29 mouse cellular contexts compared by ENCODE assay signal in the genomic region with DNA sequence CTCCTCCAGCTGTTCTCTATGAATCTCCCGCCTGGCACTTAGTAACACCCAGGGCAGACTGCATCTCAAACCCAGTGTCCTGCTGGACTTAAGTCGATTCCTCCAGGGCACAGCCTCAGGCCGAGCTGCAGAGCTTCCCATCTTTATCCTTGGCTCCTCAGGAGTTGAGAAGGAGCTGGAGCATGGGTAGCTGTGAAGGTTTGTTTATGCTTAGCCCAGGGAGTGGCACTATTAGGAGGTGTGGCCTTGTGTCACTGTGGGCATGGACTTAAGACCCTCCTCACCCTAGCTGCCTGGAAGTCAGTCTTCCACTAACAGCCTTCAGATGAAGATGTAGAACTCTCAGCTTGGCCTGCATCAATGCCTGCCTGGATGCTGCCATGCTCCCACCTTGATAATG.
"Had no signal": no experiment of that assay in that cellular context is flagged by ENCODE, and none has a peak within 500 bp of the region (broad histone marks: within the 10 kb centered on the region; RNA-seq: fewer than 3 reads in every experiment).

No protein-coding gene starts in this region.

- H3K27me3 ChIP-seq: heart, embryonic 12.5 days; heart, embryonic 13.5 days; heart, embryonic 15.5 days; hindbrain, embryonic 12.5 days; hindbrain, embryonic 13.5 days; hindbrain, embryonic 15.5 days; intestine, embryonic 15.5 days; kidney, embryonic 15.5 days had no signal

- H3K4me3 ChIP-seq: heart, embryonic 12.5 days; heart, embryonic 13.5 days; heart, embryonic 15.5 days; hindbrain, embryonic 10.5 days; hindbrain, embryonic 12.5 days; hindbrain, embryonic 13.5 days; hindbrain, embryonic 15.5 days; intestine, embryonic 15.5 days; kidney, embryonic 15.5 days; layer of hippocampus, adult 2 months; left cerebral cortex, adult 2 months had no signal

- H3K4me1 ChIP-seq: heart, embryonic 12.5 days; heart, embryonic 13.5 days; heart, embryonic 15.5 days; hindbrain, embryonic 10.5 days; hindbrain, embryonic 12.5 days; hindbrain, embryonic 13.5 days; hindbrain, embryonic 15.5 days; intestine, embryonic 15.5 days; kidney, embryonic 15.5 days had no signal

- H3K36me3 ChIP-seq: heart, embryonic 12.5 days; heart, embryonic 13.5 days; heart, embryonic 15.5 days; hindbrain, embryonic 10.5 days; hindbrain, embryonic 12.5 days; hindbrain, embryonic 13.5 days; hindbrain, embryonic 15.5 days; intestine, embryonic 15.5 days; kidney, embryonic 15.5 days had no signal

- H3K27ac ChIP-seq: heart, embryonic 13.5 days; heart, embryonic 15.5 days; hindbrain, embryonic 10.5 days; hindbrain, embryonic 12.5 days; hindbrain, embryonic 13.5 days; hindbrain, embryonic 14.5 days; hindbrain, embryonic 15.5 days; hindbrain, postnatal 0 days; intestine, embryonic 15.5 days; kidney, embryonic 15.5 days; kidney, postnatal 0 days; layer of hippocampus, adult 2 months; left cerebral cortex, adult 2 months had no signal

- DNase-seq: heart, postnatal 14 days; heart, postnatal 36 days; heart, postnatal 4 days; kidney, adult 11 months; kidney, adult 18-20 months; kidney, adult 2 months; kidney, adult 8-10 months; kidney, adult 9 months; kidney, postnatal 10 days; kidney, postnatal 14 days; kidney, postnatal 25 days; kidney, postnatal 36 days; kidney, postnatal 4 days; layer of hippocampus, adult 9-11 months; layer of hippocampus, postnatal 36 days had no signal

- H3K9me3 ChIP-seq: heart, embryonic 12.5 days; heart, embryonic 15.5 days; hindbrain, embryonic 10.5 days; hindbrain, embryonic 12.5 days; hindbrain, embryonic 13.5 days; hindbrain, embryonic 15.5 days; intestine, embryonic 15.5 days; kidney, embryonic 15.5 days had no signal
